Comparison of ENCODE assay signal across 24 mouse cellular contexts in genomic region chr5:107480194-107480593, GRCm38 (mm10). TPM values are rescaled to one million over a fixed set of nuclear protein-coding genes. Genes with fewer than 3 reads are reported as not detected.
DNase-seq lines count a peak whose midpoint lies in the region; ATAC-seq and TF ChIP-seq lines count a peak whose summit lies in the region.
"Had no signal": no experiment of that assay in that cellular context is flagged by ENCODE, and none has a peak within 500 bp of the region (broad histone marks: within the 10 kb centered on the region; RNA-seq: fewer than 3 reads in every experiment).

No protein-coding gene starts in this region.

- DNase-seq in G1E (ENCODE audit: low spot score) (peak; percentile 8), MEL-GATA-1-ER (ENCODE audit: extremely low read depth, low read depth) (peak; percentile 92)
- no peak for DNase-seq in right cerebral cortex, postnatal 4 days
- DNase-seq in spleen, postnatal 10 days (ENCODE audit: low spot score in 2 of 2) = no peak
- DNase-seq in right cerebral cortex, postnatal 10 days (ENCODE audit: low spot score in 2 of 2) = no peak
- DNase-seq: adrenal gland, adult 8-10 months; adrenal gland, postnatal 36 days; cerebellum, adult 11 months; cerebellum, adult 8-10 months; cerebellum, postnatal 14 days; forebrain, postnatal 0 days; gastrocnemius, postnatal 10 days had no signal

- TF ChIP-seq CTCF in G1E (IDR thresholded peaks at IDR 0.05; ENCODE audit: low read depth, low read length) = no peak

- H3K36me3 ChIP-seq in G1E (replicated peaks) = peaks cover 6% of the 10 kb centered on the region

- no peaks in the 10 kb centered on the region for H3K9me3 ChIP-seq in G1E (replicated peaks)
- H3K9me3 ChIP-seq: embryonic facial prominence, embryonic 13.5 days; forebrain, embryonic 12.5 days; hindbrain, embryonic 15.5 days had no signal

- peaks cover 10% of the 10 kb centered on the region for H3K4me1 ChIP-seq in G1E (ENCODE audit: insufficient read depth, low read depth, low read length)
- H3K4me1 ChIP-seq: embryonic facial prominence, embryonic 13.5 days; forebrain, embryonic 12.5 days; heart, embryonic 12.5 days; hindbrain, embryonic 15.5 days had no signal

- ATAC-seq in G1E (ENCODE audit: extremely low read depth, insufficient number of reproducible peaks, low FRiP score, poor library complexity, severe bottlenecking) = peak; percentile 68
- peak; percentile 46 to 66; a peak in 3 of 4 replicates for ATAC-seq in hematopoietic stem cell, adult 5-6 weeks (replicated peaks in 1 of 2; ENCODE audit: insufficient read depth in 1 of 2, low FRiP score in 2 of 2, low TSS enrichment in 1 of 2, low read depth in 1 of 2, poor library complexity in 2 of 2, severe bottlenecking in 2 of 2)
- ATAC-seq: forebrain, postnatal 0 days; intestine, embryonic 16.5 days had no signal

- H3K4me3 ChIP-seq in G1E (ENCODE audit: low read depth, low read length) = no peak overlapping the region
- H3K4me3 ChIP-seq: embryonic facial prominence, embryonic 13.5 days; forebrain, embryonic 12.5 days; heart, embryonic 12.5 days; hindbrain, embryonic 15.5 days had no signal

- no peaks in the 10 kb centered on the region for H3K27me3 ChIP-seq in G1E (ENCODE audit: insufficient read depth, low read length)
- H3K27me3 ChIP-seq: embryonic facial prominence, embryonic 13.5 days; forebrain, embryonic 12.5 days; heart, embryonic 12.5 days; hindbrain, embryonic 15.5 days had no signal

RNA-seq across cellular contexts. Expression of gene Gm42669, which starts 27.2 kb away (rescaled TPM):
- total RNA-seq in G1E (2014; fragmentation: Nextera tagmentation) (not detected in 2 replicates), G1E (2017) (0.12 and 0.16 TPM in 2 replicates)
- 0.07 and 0.20 TPM in 2 replicates for polyA plus RNA-seq in G1E (2012)
- total RNA-seq in hematopoietic stem cell, adult 5-6 weeks (2017) = 1.9 TPM in 1 of 2 replicates, not detected in the other
- total RNA-seq: adrenal gland, postnatal 36 days had no signal
- polyA plus RNA-seq: gonadal fat pad, adult 2 months had no signal

RNA-seq across cellular contexts. Expression of gene Btbd8, which starts 42.4 kb away (rescaled TPM):
- total RNA-seq in G1E (2014; fragmentation: Nextera tagmentation) = 17.3 and 18.2 TPM in 2 replicates
- total RNA-seq in G1E (2017) = 5.0 and 5.6 TPM in 2 replicates
- 1.2 and 1.4 TPM in 2 replicates for polyA plus RNA-seq in G1E (2012)
- 14.2 and 20.2 TPM in 2 replicates for total RNA-seq in hematopoietic stem cell, adult 5-6 weeks (2017)

RNA-seq across cellular contexts. Expression of gene Lpcat2b, which starts 48.8 kb away (rescaled TPM):
- total RNA-seq in G1E (2014; fragmentation: Nextera tagmentation) = 0.34 TPM in 1 of 2 replicates, not detected in the other
- 0.11 TPM in 1 of 2 replicates, not detected in the other for total RNA-seq in G1E (2017)
- not detected in 2 replicates for polyA plus RNA-seq in G1E (2012)
- total RNA-seq in hematopoietic stem cell, adult 5-6 weeks (2017) = not detected in 2 replicates
- total RNA-seq: adrenal gland, adult 8-10 months; adrenal gland, postnatal 36 days; forebrain, postnatal 0 days; gastrocnemius, postnatal 10 days; heart, adult 8-10 months; heart, postnatal 25 days had no signal
- polyA plus RNA-seq: brain, embryonic 14.5 days; embryonic facial prominence, embryonic 13.5 days; forebrain, embryonic 12.5 days; heart, embryonic 12.5 days; heart, embryonic 16.5 days; hindbrain, embryonic 11.5 days; hindbrain, embryonic 15.5 days; intestine, embryonic 16.5 days had no signal

RNA-seq across cellular contexts. Expression of gene 1700028K03Rik, which starts 54.3 kb away (rescaled TPM):
- total RNA-seq in G1E (2014; fragmentation: Nextera tagmentation) = not detected in 2 replicates
- total RNA-seq in G1E (2017) = 0.06 and 0.16 TPM in 2 replicates
- polyA plus RNA-seq in G1E (2012) = not detected in 2 replicates
- not detected in 2 replicates for total RNA-seq in hematopoietic stem cell, adult 5-6 weeks (2017)
- total RNA-seq: heart, adult 8-10 months; heart, postnatal 25 days had no signal
- polyA plus RNA-seq: gonadal fat pad, adult 2 months had no signal

Comparison
In these comparisons a context has a peak if more than half of its experiments do, and no peak if none do; other contexts are left out.
1. DNase-seq: peak in G1E (single experiment) and MEL-GATA-1-ER (single experiment); none in right cerebral cortex, postnatal 4 days (single experiment), spleen, postnatal 10 days (0 of 2) and right cerebral cortex, postnatal 10 days (0 of 2).